Mouse (Mus musculus) monocyte, adult 5-6 weeks (primary cell): ENCODE measurements around the gene Chst8. TPM values are rescaled to one million over a fixed set of nuclear protein-coding genes. Genes with fewer than 3 reads are reported as not detected.

Experiments used
- ATAC-seq: fragments of 153-309, 156-312 bp; replicated peaks from 2 replicates; pipeline ENCODE4 v1.8.0; 2017; ENCODE audit warnings: mild to moderate bottlenecking; ENCODE audit not compliant: low TSS enrichment, insufficient number of reproducible peaks, severe bottlenecking, poor library complexity, low FRiP score
- total RNA-seq: library from RNA; stranded (forward); fragments of 200-1000, 200-491, 200-594 nt; gene quantifications from 3 replicates; pipeline ENCODE4 v1.2.3, GENCODE M21; 2017

Chst8 gene
- total RNA-seq, 1 experiment from 2014 or later, result not detected

DNA sequence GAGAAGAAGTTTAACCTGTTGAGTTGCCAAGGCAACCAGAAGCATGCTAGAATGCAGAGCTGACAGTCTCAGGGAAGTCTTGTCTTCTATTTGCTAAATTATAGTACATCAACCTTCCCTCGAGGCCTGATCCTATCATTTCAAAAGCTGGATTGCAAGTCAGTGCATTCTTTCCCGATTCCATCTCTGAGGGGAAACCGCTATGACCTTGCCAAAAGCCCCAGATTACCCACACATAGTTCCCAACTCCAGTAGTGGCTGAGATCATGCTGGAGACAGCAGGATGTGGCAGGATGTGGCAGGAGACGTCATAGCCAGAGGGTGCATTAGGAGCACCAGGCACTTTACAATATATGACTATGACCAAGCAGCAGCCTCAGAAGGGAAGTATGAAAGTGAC is 87.3 kb downstream of the Chst8 start:
- no peak for ATAC-seq

DNA sequence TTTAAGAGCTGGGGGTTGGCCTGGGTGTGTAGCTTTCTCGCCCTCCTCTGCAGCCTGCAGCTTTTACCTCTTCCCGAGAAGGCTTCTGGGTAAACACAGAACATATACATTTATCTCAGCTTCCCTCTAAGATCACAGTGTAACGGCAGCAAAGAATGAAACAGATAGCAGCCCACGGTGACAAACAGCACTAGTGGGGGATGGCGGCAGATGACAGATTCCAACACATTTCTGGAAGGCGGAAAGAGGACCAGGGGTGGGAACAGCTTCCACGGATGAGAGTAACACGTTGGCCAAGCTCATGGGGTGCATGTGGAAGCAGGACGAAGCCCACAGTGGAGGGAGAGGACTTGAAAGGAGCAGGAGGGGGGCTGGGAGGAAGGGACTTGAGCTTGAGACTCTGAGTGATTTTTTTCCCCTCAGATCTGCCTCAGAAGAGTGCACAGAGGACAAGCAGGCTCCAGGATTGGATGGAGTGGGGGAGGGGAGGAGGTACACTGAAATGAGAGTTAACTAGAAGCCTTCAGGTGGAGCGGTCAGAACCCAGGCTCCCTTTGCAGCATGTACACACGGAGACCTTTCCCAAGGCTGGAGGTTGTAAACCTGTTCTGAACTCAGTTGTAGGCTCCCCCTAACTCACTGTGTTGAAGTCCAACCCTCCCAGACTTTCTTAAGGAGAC is 89.8 kb downstream of the Chst8 start:
- no peak for ATAC-seq

DNA sequence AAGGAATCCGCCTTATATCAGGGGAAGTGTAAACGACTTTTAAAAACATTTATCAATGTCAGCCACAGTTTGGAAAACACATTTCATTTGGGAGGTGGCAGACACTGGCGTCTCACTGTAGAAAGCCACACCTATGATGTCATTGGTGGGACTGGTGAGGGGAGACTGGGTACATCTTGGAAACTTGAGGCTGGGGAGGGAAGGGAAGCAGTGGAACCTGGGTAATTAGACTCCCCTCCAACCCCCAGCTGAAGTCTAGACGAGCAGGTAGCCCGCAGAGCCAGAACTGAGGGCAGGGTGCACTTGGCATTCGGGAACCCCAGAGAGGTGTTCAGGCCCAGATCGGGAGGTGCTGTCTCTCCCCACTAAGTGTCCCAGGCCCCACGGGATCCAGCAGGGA is 90.4 kb downstream of the Chst8 start:
- ATAC-seq, result no peak

DNA sequence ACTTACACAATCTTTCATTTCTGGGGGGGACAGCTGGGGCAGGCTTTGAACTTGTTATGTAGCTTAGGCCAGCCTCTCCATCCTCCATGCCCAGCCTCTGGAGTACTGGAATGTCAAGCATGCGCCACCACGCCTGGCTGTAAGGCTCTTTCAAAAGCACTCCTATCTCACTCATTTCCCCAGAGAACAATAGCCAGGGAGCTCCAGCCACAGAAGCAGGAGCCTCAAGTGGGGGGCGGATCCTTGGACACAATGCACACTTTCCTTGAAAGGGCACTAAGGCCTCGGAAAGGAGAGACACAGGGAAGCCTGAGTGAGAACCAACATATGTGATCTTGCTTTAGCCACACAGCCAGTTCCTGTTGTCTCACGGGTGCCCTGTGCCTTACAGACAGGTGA is 90.9 kb downstream of the Chst8 start:
- no peak for ATAC-seq

DNA sequence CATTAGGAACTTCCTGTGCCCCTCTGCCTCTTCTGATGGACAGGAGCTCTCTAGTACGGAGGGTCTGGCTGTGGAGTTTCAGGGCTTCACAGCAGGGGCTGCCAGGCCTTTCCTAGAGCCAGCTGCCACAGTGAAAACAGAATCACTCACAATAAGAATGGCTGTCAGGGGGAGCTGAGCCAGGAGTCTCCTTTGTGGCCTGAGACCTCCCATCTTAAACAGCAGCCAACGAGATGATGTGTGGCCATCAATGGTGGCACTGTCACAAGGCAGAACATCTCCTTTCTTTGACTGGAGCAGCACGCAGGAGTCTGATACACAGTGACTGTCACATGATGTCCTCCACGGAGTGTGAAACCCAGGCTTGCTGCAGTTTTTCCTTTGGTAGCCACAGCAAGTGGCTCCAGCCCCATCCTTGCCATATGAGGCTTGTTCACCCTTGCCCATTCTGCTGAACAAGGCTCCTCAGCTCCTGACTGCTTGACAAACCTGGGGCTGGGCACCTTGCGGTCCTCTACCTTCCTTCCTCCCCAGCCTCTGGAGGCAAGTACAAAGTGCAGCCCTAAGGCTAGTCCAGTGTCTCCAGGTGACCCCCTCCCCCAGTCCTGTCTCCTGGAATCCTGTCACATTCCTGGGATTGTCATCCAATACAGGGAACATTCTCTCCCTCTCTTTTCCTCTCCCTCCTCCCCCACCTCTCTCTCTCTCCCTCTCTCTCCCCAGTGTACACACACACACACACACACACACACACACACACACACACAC is 91.4 kb downstream of the Chst8 start:
- ATAC-seq, result no peak

DNA sequence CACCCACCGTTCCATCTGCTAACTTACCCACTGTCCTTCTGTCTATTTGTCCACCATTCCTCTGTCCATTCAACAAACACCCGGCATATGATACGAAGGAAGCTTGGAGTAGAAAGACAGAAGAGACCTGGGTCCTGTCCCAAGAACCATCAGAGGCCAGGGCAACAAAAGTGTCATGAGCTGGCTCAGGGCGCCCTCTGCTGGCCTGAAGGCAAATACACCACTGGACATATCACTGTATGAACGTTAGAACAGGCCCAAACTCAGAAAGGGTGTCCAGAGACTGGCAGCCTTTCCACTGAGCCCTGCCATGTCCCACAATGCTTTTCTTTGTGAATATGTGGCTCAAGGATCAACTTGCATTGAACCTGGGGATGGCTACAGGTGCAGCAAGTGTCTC is 92.9 kb downstream of the Chst8 start:
- ATAC-seq, result no peak

DNA sequence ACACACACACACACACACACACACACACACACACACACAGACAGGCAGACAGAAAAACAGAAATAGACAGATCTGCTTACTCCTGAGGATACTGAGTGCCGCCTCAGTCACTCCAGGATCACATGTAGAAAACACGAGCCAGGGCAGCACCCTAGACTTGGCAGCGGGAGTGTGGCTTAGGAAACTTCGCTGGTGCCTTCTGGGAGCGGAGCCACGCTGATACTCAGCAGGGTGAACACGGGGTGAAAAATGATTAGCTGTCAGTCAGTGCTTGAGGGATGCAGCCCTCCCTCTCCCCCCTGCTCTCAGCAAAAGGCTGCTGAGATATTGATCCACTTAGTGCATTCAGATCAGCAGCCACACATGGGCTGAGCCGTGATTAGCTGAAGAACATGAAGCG is 93.9 kb downstream of the Chst8 start:
- ATAC-seq, result no peak

DNA sequence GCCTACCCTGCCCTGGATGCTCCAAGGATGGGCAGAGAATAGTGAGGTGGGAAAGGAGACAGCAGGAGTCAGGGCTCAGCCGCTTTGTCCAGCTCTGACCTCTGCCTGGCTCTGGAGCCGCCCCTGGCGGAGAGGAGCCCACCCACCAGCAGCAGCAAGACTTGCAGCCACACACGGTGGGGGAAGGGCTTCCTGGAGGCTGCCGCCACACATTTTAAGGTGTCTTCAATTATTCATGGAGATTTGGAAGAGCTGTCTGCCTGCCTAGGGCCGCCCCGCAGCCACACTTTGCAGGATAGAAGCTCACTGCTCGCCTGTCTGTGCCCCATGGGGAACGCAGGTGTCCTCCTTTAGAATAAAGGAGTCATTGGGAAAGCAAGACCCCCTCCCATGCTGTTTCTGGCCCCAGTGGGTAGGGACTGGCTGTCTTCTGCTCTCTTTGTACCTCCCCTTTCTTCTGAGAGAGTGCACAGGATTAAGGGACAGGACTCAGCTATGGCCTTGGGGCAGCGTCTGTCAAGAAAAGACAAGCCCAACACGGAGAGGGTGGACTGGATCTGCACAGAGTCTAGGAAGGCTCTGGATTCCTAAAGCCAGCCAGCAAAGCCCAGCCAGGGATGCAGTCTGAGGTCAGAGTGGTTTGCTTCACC is 95.2 kb downstream of the Chst8 start:
- ATAC-seq, result no peak

DNA sequence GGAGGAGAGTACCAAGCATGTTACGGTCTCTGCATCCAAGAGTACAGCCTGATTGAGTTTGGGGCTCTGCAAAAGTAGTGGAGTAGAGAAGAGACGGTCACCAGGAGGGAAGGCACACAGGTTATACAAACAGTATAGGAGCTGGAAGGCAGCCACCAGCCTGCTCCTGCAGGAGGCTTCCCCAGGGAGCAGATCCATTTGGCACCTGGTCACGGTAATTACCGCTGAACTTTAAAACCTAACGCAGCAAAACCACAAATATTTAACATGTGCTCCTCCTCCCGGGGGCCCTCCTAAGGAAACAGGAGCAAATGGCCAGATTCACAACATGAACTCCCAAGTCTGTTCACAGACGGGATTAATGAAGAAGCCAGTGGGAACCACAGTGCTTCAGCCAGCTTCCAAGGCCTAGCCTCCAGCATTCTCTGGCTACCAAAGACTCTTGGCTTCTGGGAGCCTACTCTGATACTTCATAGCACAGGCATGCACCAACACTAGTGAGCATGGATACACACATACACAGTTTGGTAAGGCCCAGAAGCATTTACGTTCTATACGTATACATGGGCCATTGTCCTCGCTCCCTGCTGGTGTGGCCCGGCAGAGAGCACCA is 97.6 kb downstream of the Chst8 start:
- no peak for ATAC-seq

DNA sequence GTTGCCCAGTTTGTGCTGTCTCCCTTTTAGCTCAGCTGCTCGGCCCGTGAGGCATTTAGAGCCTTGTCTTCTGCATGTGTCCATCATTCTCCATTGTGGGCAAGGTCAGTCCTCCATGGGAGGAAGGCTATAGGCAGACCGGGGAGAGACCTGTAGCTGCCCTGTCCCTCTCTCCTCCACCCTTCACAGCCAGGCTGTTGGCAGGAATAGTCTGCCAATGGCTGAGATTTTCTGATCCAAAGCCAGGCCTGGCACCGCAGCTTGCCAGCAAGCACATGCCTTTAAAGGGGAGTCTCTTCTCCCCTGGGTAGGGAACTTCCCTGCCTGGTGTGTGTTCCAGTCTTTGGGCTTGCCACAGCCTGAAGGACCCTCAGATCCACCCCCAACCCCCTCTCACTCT is 103.4 kb downstream of the Chst8 start:
- no peak for ATAC-seq

DNA sequence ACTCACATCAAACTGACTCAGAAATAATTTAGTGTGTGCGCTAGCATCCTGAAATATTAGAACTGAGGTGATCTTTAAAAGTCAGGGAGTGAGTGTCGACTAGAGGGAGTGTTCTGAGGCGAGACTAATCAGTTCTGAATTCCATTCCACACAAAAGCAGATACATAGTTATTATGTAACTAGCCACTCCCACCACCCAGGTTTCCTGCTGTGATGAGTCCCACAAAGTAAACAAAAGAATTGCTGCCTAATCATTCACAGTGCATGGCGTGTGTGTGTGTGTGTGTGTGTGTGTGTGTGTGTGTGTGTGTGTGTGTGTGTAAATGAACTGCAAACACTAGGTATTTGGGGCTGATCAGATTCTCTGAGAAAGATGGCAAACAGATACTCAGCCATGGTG is 108.1 kb downstream of the Chst8 start:
- ATAC-seq, result no peak

DNA sequence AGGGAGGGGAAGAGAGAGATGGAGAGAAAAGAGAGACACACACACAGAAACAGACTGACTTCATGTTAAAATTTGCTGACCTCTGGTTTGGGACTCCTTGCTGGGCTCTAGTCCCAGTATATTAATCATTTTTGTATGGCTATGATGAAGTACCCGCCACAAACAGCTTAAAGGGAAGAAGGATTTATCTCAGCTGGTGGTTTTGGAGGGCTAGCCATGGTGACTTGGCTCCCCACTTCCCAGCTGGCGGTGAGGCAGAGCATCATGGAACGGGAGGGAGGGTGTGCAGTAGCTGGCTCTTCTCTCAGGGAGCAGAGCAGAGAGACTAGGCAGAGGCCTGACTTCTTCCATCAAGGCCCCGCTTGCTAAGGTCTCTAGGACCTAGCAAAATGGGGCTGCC is 109.1 kb downstream of the Chst8 start:
- no peak for ATAC-seq

DNA sequence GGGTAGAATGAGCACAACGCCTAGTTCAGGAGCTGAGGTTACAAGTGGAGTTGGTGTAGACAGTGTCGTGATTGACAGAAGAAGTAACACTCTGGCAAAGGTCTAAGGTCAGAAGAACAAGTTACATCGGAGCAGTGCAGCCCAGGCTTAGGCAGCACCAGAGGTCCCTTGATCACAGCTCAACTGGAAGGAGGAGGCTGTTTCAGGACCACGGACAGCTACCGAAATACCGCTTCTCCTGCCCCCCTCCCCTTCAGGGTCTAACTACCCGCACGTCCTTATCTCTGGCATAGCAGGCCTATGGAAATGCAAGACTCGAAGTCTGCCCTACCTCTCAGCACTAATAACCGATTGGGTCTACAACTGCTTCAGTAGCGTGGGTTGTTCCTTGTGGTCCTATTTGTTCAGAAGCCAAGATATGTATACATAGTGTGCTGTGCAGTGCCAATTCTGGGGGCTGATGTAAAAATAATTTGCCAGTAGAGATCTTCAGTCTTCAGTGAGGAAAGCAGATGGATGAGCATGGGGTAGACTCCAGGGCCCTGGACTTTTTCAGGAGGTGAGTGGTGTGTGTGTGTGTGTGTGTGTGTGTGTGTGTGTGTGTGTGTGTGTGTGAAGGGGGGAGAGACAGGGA is 109.7 kb downstream of the Chst8 start:
- no peak for ATAC-seq

DNA sequence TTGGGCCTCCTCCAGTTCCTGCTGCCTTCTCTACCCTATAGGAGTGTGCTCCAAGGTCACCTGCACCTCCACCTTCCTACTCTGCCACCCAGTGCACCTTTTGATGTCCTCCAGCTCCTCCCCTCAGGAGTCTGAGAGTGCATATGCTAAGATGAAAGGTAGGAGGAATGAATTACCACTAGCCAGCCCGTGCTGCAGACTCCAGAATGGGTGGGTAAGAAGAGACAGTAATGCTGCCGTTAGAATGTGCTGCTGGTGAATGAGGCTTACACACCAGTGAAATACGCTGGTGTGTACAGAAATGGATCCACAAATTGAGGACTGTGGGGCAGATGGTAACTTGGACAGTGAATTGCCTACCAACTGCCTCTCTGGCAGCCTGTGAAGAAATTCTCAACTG is 112.6 kb downstream of the Chst8 start:
- ATAC-seq, result no peak

DNA sequence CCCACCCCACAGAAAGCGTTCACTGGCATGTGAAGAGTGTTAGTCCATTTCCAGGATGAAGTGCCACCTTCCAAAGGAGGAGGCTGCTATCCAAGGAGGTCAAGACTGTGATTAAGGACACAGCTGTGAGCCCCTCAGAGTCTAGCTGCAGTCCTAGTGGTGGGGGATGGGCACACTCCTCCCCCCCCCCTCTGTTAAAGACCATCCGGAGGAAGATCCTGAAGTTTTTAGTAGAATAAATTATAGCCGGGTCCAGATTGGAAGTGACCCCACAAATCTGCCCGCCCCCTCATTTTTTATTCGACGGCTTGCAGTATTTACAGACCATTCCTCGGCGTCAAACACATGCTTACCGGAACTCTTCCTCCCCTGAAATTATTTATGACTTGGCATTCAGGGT is 114.3 kb downstream of the Chst8 start:
- ATAC-seq, result no peak

DNA sequence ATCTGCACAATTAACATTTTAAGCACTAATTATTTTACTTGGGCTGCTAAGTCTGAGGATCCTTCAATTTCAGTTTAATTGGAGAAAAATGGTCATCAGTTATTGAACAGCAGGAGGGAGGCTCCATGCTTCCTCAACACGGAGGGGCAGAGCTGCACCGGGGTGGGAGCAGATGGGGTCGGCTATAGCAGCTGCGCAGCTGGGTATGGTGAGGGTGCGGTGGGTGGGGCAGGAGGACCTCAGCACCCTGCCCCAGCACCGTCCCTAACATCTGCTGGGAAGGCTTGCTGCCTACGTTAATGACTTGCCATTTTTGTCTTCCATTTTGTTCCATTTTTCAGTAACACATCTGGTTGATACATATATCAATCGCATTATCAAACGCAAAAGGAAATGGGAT is 116.4 kb downstream of the Chst8 start:
- ATAC-seq, result no peak

DNA sequence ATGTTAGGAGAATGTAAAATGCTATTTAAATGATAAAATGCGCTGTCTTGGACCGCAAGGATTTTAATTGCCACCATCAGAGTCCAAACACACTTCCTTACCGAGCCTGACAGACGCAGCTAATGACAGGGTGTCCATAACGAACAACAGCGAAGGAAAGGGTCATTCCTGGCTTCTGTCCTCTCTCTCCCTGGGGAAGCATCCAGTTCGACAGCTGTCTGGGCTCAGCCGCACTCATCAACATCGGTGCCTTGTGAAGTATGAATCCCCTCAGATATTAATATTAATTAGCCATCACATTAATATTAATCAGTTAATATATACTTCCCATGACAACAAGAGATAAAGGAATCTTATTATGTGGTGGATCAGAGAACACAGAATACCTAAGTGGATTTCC is 117.6 kb downstream of the Chst8 start:
- no peak for ATAC-seq

DNA sequence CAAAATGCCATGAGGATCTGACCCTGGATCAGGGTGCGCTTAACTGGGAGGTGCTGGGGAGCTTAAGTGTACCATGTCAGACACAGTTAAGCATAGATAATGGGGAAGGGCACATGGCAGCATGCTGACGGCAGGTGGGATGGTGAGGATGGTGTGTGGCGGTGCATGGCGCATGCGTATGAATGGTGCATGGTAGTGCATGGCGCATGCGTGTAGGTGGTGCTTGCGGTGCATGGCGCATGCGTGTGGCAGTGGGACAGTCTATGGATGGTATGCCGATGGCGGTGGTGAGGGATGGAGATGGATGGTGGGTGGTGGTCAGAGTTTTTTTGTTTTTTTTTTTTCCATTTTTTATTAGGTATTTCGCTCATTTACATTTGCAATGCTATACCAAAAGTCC is 118.6 kb downstream of the Chst8 start:
- ATAC-seq, result no peak

DNA sequence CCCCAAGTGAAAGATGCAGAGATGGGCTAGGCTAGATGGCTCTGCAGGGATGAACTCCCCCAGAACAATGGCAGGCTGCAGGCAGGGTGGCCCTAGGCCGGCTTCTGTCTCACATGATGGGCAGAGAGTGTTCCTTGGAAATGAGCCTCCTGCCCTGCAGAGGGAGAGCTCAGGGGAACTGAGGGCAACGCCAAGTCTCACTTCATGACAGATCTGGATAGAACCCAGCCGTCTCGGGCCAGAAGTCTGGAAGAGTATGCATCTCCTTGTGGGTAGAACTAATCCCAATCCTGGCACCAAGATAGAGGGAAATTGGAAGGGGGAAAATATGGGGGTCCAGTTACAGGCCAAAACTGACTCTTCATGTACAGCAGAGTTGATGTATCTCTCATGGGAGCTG is 119.4 kb downstream of the Chst8 start:
- ATAC-seq, result no peak
